Mouse (Mus musculus) heart, embryonic 12.5 days (tissue): ENCODE data around the gene Snd1. TPM values are rescaled to one million over a fixed set of nuclear protein-coding genes. Genes with fewer than 3 reads are reported as not detected.
A peak's percentile ranks its signal among the peaks of the same experiment; 100 is the strongest.

Source experiments
- ATAC-seq: fragments of 200-750 bp; cut with Nextera tagmentation; 2 replicates; pipeline ENCODE4 v1.8.0; 2017; ENCODE audit warnings: moderate TSS enrichment, moderate library complexity; ENCODE audit not compliant: insufficient number of reproducible peaks, low FRiP score
- H3K27ac ChIP-seq: fragments of 300-500 bp; sonication (generic); 2 replicates; pipeline ENCODE4 v1.5.1; 2016; ENCODE audit warnings: mild to moderate bottlenecking, moderate library complexity; ENCODE audit not compliant: poor library complexity, severe bottlenecking
- H3K27me3 ChIP-seq: fragments of 300-500 bp; sonication (generic); replicated peaks from 2 replicates; pipeline ENCODE4 v1.6.1; 2016; ENCODE audit warnings: mild to moderate bottlenecking, moderate library complexity
- H3K36me3 ChIP-seq: fragments of 300-500 bp; sonication (generic); 2 replicates; pipeline ENCODE4 v1.6.1; 2016; ENCODE audit warnings: mild to moderate bottlenecking, moderate library complexity
- H3K4me1 ChIP-seq: fragments of 300-500 bp; sonication (generic); replicated peaks from 2 replicates; pipeline ENCODE4 v1.6.1; 2016; ENCODE audit warnings: mild to moderate bottlenecking
- H3K4me2 ChIP-seq: fragments of 300-500 bp; sonication (generic); 2 replicates; pipeline ENCODE4 v1.6.1; 2016; ENCODE audit warnings: mild to moderate bottlenecking, moderate library complexity
- H3K4me3 ChIP-seq: fragments of 300-500 bp; sonication (generic); 2 replicates; pipeline ENCODE4 v1.5.1; 2016; ENCODE audit warnings: mild to moderate bottlenecking
- H3K9ac ChIP-seq: fragments of 300-500 bp; sonication (generic); 2 replicates; pipeline ENCODE4 v1.6.1; 2016; ENCODE audit warnings: mild to moderate bottlenecking, moderate library complexity
- H3K9me3 ChIP-seq: fragments of 300-500 bp; sonication (generic); replicated peaks from 2 replicates; pipeline ENCODE4 v1.6.1; 2016; ENCODE audit warnings: mild to moderate bottlenecking, moderate library complexity
- WGBS: fragments of 180-500 bp; shearing (Covaris S2); methylation state at CpG from one replicate; pipeline ENCODE4 v1.1.7; 2016; 5-methylcytosine and 5-hydroxymethylcytosine counted together
- polyA plus RNA-seq: library from polyadenylated mRNA; unstranded; fragments of >200 nt; fragmentation: Nextera tagmentation; extraction: Ambion mirVana; gene quantifications from 2 replicates; pipeline ENCODE4 v1.2.1, GENCODE M21; 2016

Snd1 gene
- polyA plus RNA-seq, 1 experiment from 2014 or later: 95.2 TPM

- Histone ChIP-seq H3K27ac (no peak overlapping the region), H3K9me3 (no peaks in the 10 kb centered on the region), H3K9ac (no peak overlapping the region), H3K27me3 (no peaks in the 10 kb centered on the region; the same call in 1 of the 2 replicates), H3K4me2 (no peak overlapping the region), H3K36me3 (no peaks in the 10 kb centered on the region), H3K4me1 (no peaks in the 10 kb centered on the region), H3K4me3 (no peak overlapping the region)
- ATAC-seq: no peak
- 8% methylated on average over 5 of the region's 5 CpGs for WGBS
Observed at GRCm38 (mm10) chr6:28460534-28460933, 14.4 kb upstream of the Snd1 start.

GRCm38 (mm10) chr6:28464630-28465029 lies 10.3 kb upstream of the Snd1 start:
- Histone ChIP-seq H3K9me3 (no peaks in the 10 kb centered on the region), H3K27me3 (no peaks in the 10 kb centered on the region; the same call in 1 of the 2 replicates), H3K4me2 (no peak overlapping the region), H3K27ac (no peak overlapping the region), H3K4me1 (no peaks in the 10 kb centered on the region), H3K36me3 (no peaks in the 10 kb centered on the region), H3K9ac (no peak overlapping the region), H3K4me3 (no peak overlapping the region)
- 45% methylated on average over 6 of the region's 6 CpGs for WGBS
- no peak for ATAC-seq

- no peak for ATAC-seq
- H3K27me3 ChIP-seq: no peaks in the 10 kb centered on the region
- H3K4me3 ChIP-seq: no peak overlapping the region
- no peaks in the 10 kb centered on the region for H3K9me3 ChIP-seq
- H3K9ac ChIP-seq: no peak overlapping the region
- WGBS: 44% methylated on average over 4 of the region's 4 CpGs
- no peak overlapping the region for H3K4me2 ChIP-seq
- H3K27ac ChIP-seq: no peak overlapping the region
- no peaks in the 10 kb centered on the region for H3K36me3 ChIP-seq
- no peaks in the 10 kb centered on the region for H3K4me1 ChIP-seq
Observed at GRCm38 (mm10) chr6:28470017-28470602, 4.8 kb upstream of the Snd1 start.

- ATAC-seq: no peak
- no peaks in the 10 kb centered on the region for H3K4me1 ChIP-seq
- no peak overlapping the region for H3K27ac ChIP-seq
- H3K4me3 ChIP-seq: no peak overlapping the region
- 73% methylated on average over 5 of the region's 5 CpGs for WGBS
- no peaks in the 10 kb centered on the region for H3K36me3 ChIP-seq
- H3K9ac ChIP-seq: no peak overlapping the region
- H3K9me3 ChIP-seq: no peaks in the 10 kb centered on the region
- H3K4me2 ChIP-seq: no peak overlapping the region
- H3K27me3 ChIP-seq: no peaks in the 10 kb centered on the region
Observed at GRCm38 (mm10) chr6:28470621-28471020, 4.3 kb upstream of the Snd1 start.

- H3K27ac ChIP-seq: no peak overlapping the region
- no peak overlapping the region for H3K4me3 ChIP-seq
- WGBS: 77% methylated on average over 9 of the region's 9 CpGs
- no peak overlapping the region for H3K9ac ChIP-seq
- H3K36me3 ChIP-seq: no peaks in the 10 kb centered on the region
- no peak overlapping the region for H3K4me2 ChIP-seq
- no peaks in the 10 kb centered on the region for H3K27me3 ChIP-seq
- no peaks in the 10 kb centered on the region for H3K4me1 ChIP-seq
- ATAC-seq: no peak
- H3K9me3 ChIP-seq: no peaks in the 10 kb centered on the region
Observed at GRCm38 (mm10) chr6:28471284-28472035, 3.5 kb upstream of the Snd1 start.

- Histone ChIP-seq H3K27me3 (no peaks in the 10 kb centered on the region), H3K36me3 (no peaks in the 10 kb centered on the region), H3K4me2 (no peak overlapping the region), H3K9me3 (no peaks in the 10 kb centered on the region), H3K4me1 (no peaks in the 10 kb centered on the region), H3K4me3 (no peak overlapping the region), H3K9ac (no peak overlapping the region), H3K27ac (no peak overlapping the region)
- WGBS: 67% methylated on average over 4 of the region's 4 CpGs
- ATAC-seq: no peak
Observed at GRCm38 (mm10) chr6:28474211-28474610, 728 bp upstream of the Snd1 start.

GRCm38 (mm10) chr6:28479865-28480751 lies 5.2 kb downstream of the Snd1 start:
- Histone ChIP-seq H3K9ac (peak overlapping the region; percentile 89), H3K4me1 (peaks cover 30% of the 10 kb centered on the region), H3K36me3 (no peaks in the 10 kb centered on the region), H3K27ac (peak overlapping the region; percentile 88), H3K4me2 (peak overlapping the region; percentile 78), H3K9me3 (no peaks in the 10 kb centered on the region), H3K4me3 (peak overlapping the region; percentile 86), H3K27me3 (no peaks in the 10 kb centered on the region)
- peak; percentile 99 for ATAC-seq
- WGBS: under 1% methylated on average over 68 of the region's 68 CpGs

- 5% methylated on average over 21 of the region's 21 CpGs for WGBS
- Histone ChIP-seq H3K27me3 (no peaks in the 10 kb centered on the region), H3K9me3 (no peaks in the 10 kb centered on the region), H3K4me3 (peak overlapping the region; percentile 86), H3K27ac (peak overlapping the region; percentile 88), H3K4me2 (peak overlapping the region; percentile 70), H3K9ac (peak overlapping the region; percentile 89), H3K4me1 (peaks cover 38% of the 10 kb centered on the region), H3K36me3 (no peaks in the 10 kb centered on the region)
- no peak for ATAC-seq
Observed at GRCm38 (mm10) chr6:28480752-28481492, 6.0 kb downstream of the Snd1 start.

GRCm38 (mm10) chr6:28482711-28483315 lies 7.9 kb downstream of the Snd1 start:
- WGBS: 66% methylated on average over 4 of the region's 4 CpGs

GRCm38 (mm10) chr6:28486008-28486407 lies 11.1 kb downstream of the Snd1 start:
- Histone ChIP-seq H3K9me3 (no peaks in the 10 kb centered on the region), H3K27ac (no peak overlapping the region), H3K36me3 (peaks cover 15% of the 10 kb centered on the region), H3K4me2 (no peak overlapping the region), H3K4me1 (peaks cover 55% of the 10 kb centered on the region), H3K9ac (no peak overlapping the region), H3K27me3 (no peaks in the 10 kb centered on the region), H3K4me3 (no peak overlapping the region)
- ATAC-seq: no peak
- 95% methylated on average over 2 of the region's 2 CpGs for WGBS

More at GRCm38 (mm10) chr6:28482711-28483315, 7.9 kb downstream of the Snd1 start:
- Histone ChIP-seq H3K27me3 (no peaks in the 10 kb centered on the region), H3K36me3 (no peaks in the 10 kb centered on the region), H3K27ac (no peak overlapping the region), H3K4me2 (peak overlapping the region; percentile 33), H3K4me3 (no peak overlapping the region), H3K9ac (0 out of 2 replicates have a peak overlapping the region, but pooled peaks have one; percentile 24), H3K9me3 (no peaks in the 10 kb centered on the region), H3K4me1 (peaks cover 55% of the 10 kb centered on the region)
- ATAC-seq: no peak
